Mouse (Mus musculus) MEL (cell line): ENCODE results near the gene Commd3. TPM values are rescaled to one million over a fixed set of nuclear protein-coding genes. Genes with fewer than 3 reads are reported as not detected.
A peak's percentile ranks its signal among the peaks of the same experiment; 100 is the strongest.

ENCODE experiments used
- DNase-seq: peaks from one replicate; pipeline ENCODE4 v3.0.0; 2011; ENCODE audit warnings: low read depth, low spot score
- H3K27ac ChIP-seq: 2 replicates; pipeline ENCODE4 v1.5.1; 2012; ENCODE audit warnings: low read depth, mild to moderate bottlenecking, control low read depth, low read length, moderate library complexity; ENCODE audit not compliant: control insufficient read depth
- H3K27me3 ChIP-seq, 2 experiments: fragments of 150-350 bp in 1 of 2; sonication (generic) in 1 of 2; 2 replicates each; pipeline ENCODE4 v1.6.1; 2012; ENCODE audit warnings: low read length in 2 of 2, mild to moderate bottlenecking in 2 of 2, improper control_type of control experiment in 1 of 2, moderate library complexity in 1 of 2; ENCODE audit not compliant: insufficient read depth in 2 of 2, control insufficient read depth in 1 of 2
- H3K36me3 ChIP-seq, 2 experiments: 2 replicates each; pipeline ENCODE4 v1.6.1; 2012 to 2014; ENCODE audit warnings: low read length in 2 of 2, improper control_type of control experiment in 1 of 2, inconsistent platforms in 1 of 2, mild to moderate bottlenecking in 1 of 2; ENCODE audit not compliant: insufficient read depth in 2 of 2, control insufficient read depth in 1 of 2
- H3K4me1 ChIP-seq, 2 experiments: fragments of 150-350 bp in 1 of 2; sonication (generic) in 1 of 2; 2 replicates each; pipeline ENCODE4 v1.6.1; 2012; ENCODE audit warnings: low read length in 2 of 2, improper control_type of control experiment in 1 of 2, mild to moderate bottlenecking in 1 of 2; ENCODE audit not compliant: insufficient read depth in 2 of 2, control insufficient read depth in 1 of 2
- H3K4me3 ChIP-seq, 2 experiments: fragments of 150-350 bp in 1 of 2; sonication (generic) in 1 of 2; 2 replicates each; pipeline ENCODE4 v1.5.1; 2012; ENCODE audit warnings: low read depth in 2 of 2, low read length in 2 of 2, mild to moderate bottlenecking in 2 of 2, moderate library complexity in 2 of 2, control low read depth in 1 of 2, improper control_type of control experiment in 1 of 2; ENCODE audit not compliant: control insufficient read depth in 1 of 2, insufficient read depth in 1 of 2
- H3K79me2 ChIP-seq: 2 replicates; pipeline ENCODE4 v1.6.1; 2012; ENCODE audit warnings: mild to moderate bottlenecking, low read length, moderate library complexity; ENCODE audit not compliant: control insufficient read depth, poor library complexity, insufficient read depth
- H3K9ac ChIP-seq: 2 replicates; pipeline ENCODE4 v1.6.1; 2012; ENCODE audit warnings: low read depth, mild to moderate bottlenecking, control low read depth, low read length, moderate library complexity; ENCODE audit not compliant: control insufficient read depth, poor library complexity, severe bottlenecking
- H3K9me3 ChIP-seq: fragments of 150-350 bp; sonication (generic); replicated peaks from 2 replicates; pipeline ENCODE4 v1.6.1; 2012; ENCODE audit warnings: mild to moderate bottlenecking, low read length, improper control_type of control experiment, moderate library complexity; ENCODE audit not compliant: insufficient read depth
- BHLHE40 ChIP-seq: IDR thresholded peaks from 2 replicates; pipeline ENCODE4 v1.6.1; 2012; ENCODE audit warnings: low read depth, mild to moderate bottlenecking, inconsistent platforms, low read length, improper control_type of control experiment, borderline replicate concordance
- CHD1 ChIP-seq: IDR thresholded peaks from 2 replicates; pipeline ENCODE4 v1.6.1; 2012; ENCODE audit warnings: low read depth, mild to moderate bottlenecking, inconsistent platforms, low read length, improper control_type of control experiment
- CHD2 ChIP-seq: IDR thresholded peaks from 2 replicates; pipeline ENCODE4 v1.6.1; 2011; ENCODE audit warnings: low read length, improper control_type of control experiment
- E2F4 ChIP-seq: IDR thresholded peaks from 2 replicates; pipeline ENCODE4 v1.6.1; 2011; ENCODE audit warnings: low read depth, low read length, improper control_type of control experiment, borderline replicate concordance
- EP300 ChIP-seq, 2 experiments: IDR thresholded peaks; 2 replicates each; pipeline ENCODE4 v1.6.1; 2011; ENCODE audit warnings: improper control_type of control experiment in 2 of 2, low read length in 2 of 2, low read depth in 1 of 2, mild to moderate bottlenecking in 1 of 2
- ETS1 ChIP-seq: IDR thresholded peaks from 2 replicates; pipeline ENCODE4 v1.6.1; 2012; ENCODE audit warnings: low read depth, mild to moderate bottlenecking, inconsistent platforms, low read length, improper control_type of control experiment, moderate library complexity
- GABPA ChIP-seq: IDR thresholded peaks from 2 replicates; pipeline ENCODE4 v1.6.1; 2012; ENCODE audit warnings: low read depth, mild to moderate bottlenecking, inconsistent platforms, low read length, improper control_type of control experiment, moderate library complexity
- GATA1 ChIP-seq: IDR thresholded peaks from 2 replicates; pipeline ENCODE4 v1.6.1; 2011; ENCODE audit warnings: low read depth, low read length, improper control_type of control experiment
- HCFC1 ChIP-seq: IDR thresholded peaks from 2 replicates; pipeline ENCODE4 v1.6.1; 2012; ENCODE audit warnings: low read depth, mild to moderate bottlenecking, inconsistent platforms, low read length, improper control_type of control experiment, moderate library complexity
- MAZ ChIP-seq: IDR thresholded peaks from 2 replicates; pipeline ENCODE4 v1.6.1; 2012; ENCODE audit warnings: low read depth, mild to moderate bottlenecking, inconsistent platforms, low read length, improper control_type of control experiment
- MEF2A ChIP-seq: IDR thresholded peaks from 2 replicates; pipeline ENCODE4 v1.6.1; 2014; ENCODE audit warnings: low read depth, mild to moderate bottlenecking, inconsistent platforms, low read length, improper control_type of control experiment; ENCODE audit not compliant: poor library complexity, insufficient replicate concordance, severe bottlenecking; ENCODE audit errors: extremely low read depth
- MYB ChIP-seq: IDR thresholded peaks from 2 replicates; pipeline ENCODE4 v1.6.1; 2011; ENCODE audit warnings: mild to moderate bottlenecking, low read depth, low read length, improper control_type of control experiment
- MYC ChIP-seq: IDR thresholded peaks from 2 replicates; pipeline ENCODE4 v1.6.1; 2011; ENCODE audit warnings: low read depth, mild to moderate bottlenecking, low read length, improper control_type of control experiment, moderate library complexity
- POLR2A ChIP-seq, 2 experiments: IDR thresholded peaks; 2 replicates each; pipeline ENCODE4 v1.6.1; 2011 to 2012; ENCODE audit warnings: low read length in 2 of 2, mild to moderate bottlenecking in 2 of 2, control low read depth in 1 of 2, improper control_type of control experiment in 1 of 2, low read depth in 1 of 2, moderate library complexity in 1 of 2; ENCODE audit not compliant: control insufficient read depth in 1 of 2, insufficient read depth in 1 of 2, poor library complexity in 1 of 2
- POLR2AphosphoS5 ChIP-seq: IDR thresholded peaks from 2 replicates; pipeline ENCODE4 v1.6.1; 2012; ENCODE audit warnings: low read depth, borderline replicate concordance, mild to moderate bottlenecking, inconsistent platforms, low read length, moderate library complexity, mixed read lengths
- SIN3A ChIP-seq: IDR thresholded peaks from 2 replicates; pipeline ENCODE4 v1.6.1; 2012; ENCODE audit warnings: low read length, improper control_type of control experiment, inconsistent platforms
- TCF12 ChIP-seq: IDR thresholded peaks from 2 replicates; pipeline ENCODE4 v1.6.1; 2014; ENCODE audit warnings: low read depth, mild to moderate bottlenecking, inconsistent platforms, low read length, improper control_type of control experiment, moderate library complexity
- UBTF ChIP-seq: IDR thresholded peaks from 2 replicates; pipeline ENCODE4 v1.6.1; 2012; ENCODE audit warnings: low read depth, mild to moderate bottlenecking, inconsistent platforms, low read length, improper control_type of control experiment, moderate library complexity, borderline replicate concordance; ENCODE audit not compliant: insufficient read depth
- USF1 ChIP-seq: IDR thresholded peaks from 2 replicates; pipeline ENCODE4 v1.6.1; 2014; ENCODE audit warnings: low read depth, mild to moderate bottlenecking, inconsistent platforms, low read length, improper control_type of control experiment, moderate library complexity
- ZC3H11A ChIP-seq: IDR thresholded peaks from 2 replicates; pipeline ENCODE4 v1.6.1; 2012; ENCODE audit warnings: low read depth, mild to moderate bottlenecking, inconsistent platforms, low read length, improper control_type of control experiment
- ZNF384 ChIP-seq: IDR thresholded peaks from 2 replicates; pipeline ENCODE4 v1.6.1; 2012; ENCODE audit warnings: low read depth, mild to moderate bottlenecking, inconsistent platforms, low read length, improper control_type of control experiment
- polyA plus RNA-seq, 2 experiments: library from polyadenylated mRNA; stranded (reverse) in 1 of 2; unstranded in 1 of 2; fragments of >175 nt in 1 of 2; fragments of >200 nt in 1 of 2; gene quantifications; 2 replicates each; pipeline versions ENCODE4 v1.2.1 to v1.2.4; 2012; ENCODE audit warnings: low replicate concordance in 2 of 2, low read depth in 1 of 2; ENCODE audit not compliant: insufficient read length in 2 of 2, insufficient read depth in 1 of 2, missing spikeins in 1 of 2
- total RNA-seq: library from RNA; depleted of rRNA; stranded (reverse); fragments of 300-350 nt; gene quantifications from 2 replicates; pipeline ENCODE4 v1.2.3, GENCODE M21; 2012

Gene Commd3
- total and polyA plus RNA-seq, 3 experiments, result 47.0 to 70.7 TPM; not detected in 1

DNA sequence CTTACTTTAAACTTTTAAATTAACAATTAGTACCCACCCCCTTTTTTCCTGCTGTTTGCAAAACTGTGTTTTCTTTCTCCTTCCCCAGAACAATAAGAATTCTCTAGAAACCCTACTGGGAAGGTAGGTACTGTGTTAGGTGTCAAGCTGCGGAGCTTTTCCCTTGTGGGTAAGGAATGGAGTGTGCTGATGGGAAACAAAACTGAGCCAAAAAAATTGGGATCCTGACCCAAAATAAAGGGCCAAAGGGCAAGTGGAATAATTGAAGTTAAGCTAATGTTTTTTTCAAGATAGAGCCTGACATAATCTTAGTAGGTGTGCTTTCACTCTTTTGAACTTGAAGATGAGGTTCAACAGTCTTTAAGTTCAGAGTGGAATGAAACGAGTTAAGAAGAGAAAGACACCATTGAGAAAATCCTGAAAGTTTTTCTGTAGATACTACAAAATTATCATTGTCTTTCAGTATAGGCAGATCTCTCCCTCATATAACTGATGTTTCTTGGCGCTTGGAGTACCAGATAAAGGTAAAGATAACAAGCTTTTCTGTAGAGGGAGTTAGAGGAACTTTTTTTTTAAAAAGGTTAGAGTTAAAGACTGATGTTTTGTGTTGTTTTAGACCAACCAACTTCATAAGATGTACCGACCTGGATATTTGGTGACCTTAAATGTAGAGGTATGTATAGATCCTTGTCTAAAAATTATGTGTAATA lies 2.2 kb downstream of the Commd3 start:
- Histone ChIP-seq H3K79me2 (peaks cover 28% of the 10 kb centered on the region), H3K27ac (no peak overlapping the region), H3K9me3 (no peaks in the 10 kb centered on the region), H3K4me3 (peak overlapping the region in 1 of 2 experiments; percentile 83; a peak in 1 of 4 replicates), H3K4me1 (peaks cover 17 to 19% of the 10 kb centered on the region in 2 experiments), H3K27me3 (peaks cover 10 to 18% of the 10 kb centered on the region in 2 experiments), H3K9ac (peak overlapping the region; percentile 42; the same call in 1 of the 2 replicates), H3K36me3 (peaks cover 0 to 26% of the 10 kb centered on the region in 2 experiments; a peak in 2 of 4 replicates)
- peak; percentile 26 for DNase-seq
- peak; percentile 60; the same call in 1 of the 2 replicates for TF ChIP-seq GATA1
- TF ChIP-seq EP300 (IDR thresholded peaks at IDR 0.05; ENCODE audit: low read depth in 1 of 2, low read length in 2 of 2), result no peak
- TF ChIP-seq ZNF384, result peak; percentile 53
- no peak for TF ChIP-seq MYC
- no peak for TF ChIP-seq BHLHE40
- no peak for TF ChIP-seq ZC3H11A

- Histone ChIP-seq H3K36me3 (peaks cover 0 to 31% of the 10 kb centered on the region in 2 experiments; a peak in 2 of 4 replicates), H3K79me2 (peaks cover 35% of the 10 kb centered on the region), H3K9ac (peak overlapping the region; percentile 70), H3K4me3 (peak overlapping the region; percentile 58 to 76), H3K9me3 (no peaks in the 10 kb centered on the region), H3K4me1 (peaks cover 17 to 19% of the 10 kb centered on the region in 2 experiments), H3K27ac (no peak overlapping the region), H3K27me3 (peaks cover 8% of the 10 kb centered on the region in 2 experiments)
- no peak; a peak in 1 of 4 replicates for TF ChIP-seq POLR2A (IDR thresholded peaks at IDR 0.05; ENCODE audit: control insufficient read depth in 1 of 2, insufficient read depth in 1 of 2, low read depth in 1 of 2, low read length in 2 of 2, poor library complexity in 1 of 2)
- 0 out of 2 replicates have a peak, but pooled peaks have one; percentile 16 for TF ChIP-seq SIN3A
- DNase-seq, result peak; percentile 46
These were observed 3.7 kb downstream of the Commd3 start for GRCm38 (mm10) chr2:18675681-18676456.

DNA sequence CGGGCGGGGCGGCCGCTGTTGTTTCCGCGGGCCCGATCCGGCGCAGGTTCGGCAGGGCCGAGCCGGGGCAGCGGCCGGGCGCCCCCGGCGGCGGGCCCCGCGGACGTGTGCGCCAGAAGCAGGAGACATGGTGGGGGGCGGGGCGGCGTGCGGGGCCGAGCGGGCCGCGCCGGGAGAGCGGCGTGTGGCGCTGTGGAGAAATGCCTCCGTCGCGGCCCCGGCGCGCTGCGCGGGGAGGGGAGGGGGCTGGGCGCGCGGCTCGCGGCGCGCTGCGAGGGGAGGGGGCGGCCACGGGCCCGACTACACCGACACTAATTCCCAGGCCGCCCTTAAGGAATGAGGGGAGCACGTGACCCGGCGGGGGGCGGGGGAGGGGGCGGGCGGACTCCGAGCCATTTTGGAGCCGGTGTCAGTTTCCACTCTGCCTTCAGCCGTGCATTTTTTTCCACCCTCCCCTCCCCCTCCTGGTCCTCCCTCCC lies 4.3 kb downstream of the Commd3 start:
- H3K9ac ChIP-seq, result peak overlapping the region; percentile 70
- peaks cover 35% of the 10 kb centered on the region for H3K79me2 ChIP-seq
- H3K27ac ChIP-seq, result no peak overlapping the region
- H3K4me1 ChIP-seq, result peaks cover 17 to 19% of the 10 kb centered on the region in 2 experiments
- peaks cover 0 to 31% of the 10 kb centered on the region in 2 experiments; a peak in 3 of 4 replicates for H3K36me3 ChIP-seq
- no peaks in the 10 kb centered on the region for H3K9me3 ChIP-seq
- H3K27me3 ChIP-seq, result peaks cover 2 to 6% of the 10 kb centered on the region in 2 experiments
- peak overlapping the region in 1 of 2 experiments; percentile 58; a peak in 1 of 4 replicates for H3K4me3 ChIP-seq
- DNase-seq, result peak; percentile 81
- TF ChIP-seq EP300 (IDR thresholded peaks at IDR 0.05; ENCODE audit: low read depth in 1 of 2, low read length in 2 of 2) (no peak), MEF2A (no peak), POLR2A (IDR thresholded peaks at IDR 0.05; ENCODE audit: control insufficient read depth in 1 of 2, insufficient read depth in 1 of 2, low read depth in 1 of 2, low read length in 2 of 2, poor library complexity in 1 of 2) (peak in 1 of 2 experiments; percentile 45; a peak in 1 of 4 replicates), HCFC1 (no peak), POLR2AphosphoS5 (no peak), TCF12 (no peak), USF1 (peak; percentile 84), UBTF (0 out of 2 replicates have a peak, but pooled peaks have one; percentile 30), ETS1 (no peak), CHD2 (peak; percentile 21; the same call in 1 of the 2 replicates), MAZ (no peak), MYB (no peak), CHD1 (no peak), E2F4 (no peak), GABPA (no peak)
